18 mouse cellular contexts compared by ENCODE assay signal in genomic region chr1:155351527-155351926, GRCm38 (mm10).
A peak's percentile ranks its signal among the peaks of the same experiment; 100 is the strongest.
DNase-seq lines count a peak whose midpoint lies in the region; ATAC-seq and TF ChIP-seq lines count a peak whose summit lies in the region.
"Had no signal": no experiment of that assay in that cellular context is flagged by ENCODE, and none has a peak within 500 bp of the region (broad histone marks: within the 10 kb centered on the region; RNA-seq: fewer than 3 reads in every experiment).

No protein-coding gene starts in this region.

- WGBS in midbrain, embryonic 11.5 days, result 86% methylated on average over 4 of the region's 4 CpGs
- 87% methylated on average over 4 of the region's 4 CpGs for WGBS in midbrain, embryonic 13.5 days
- 7% methylated on average over 4 of the region's 4 CpGs for WGBS in liver, embryonic 13.5 days (ENCODE audit: insufficient replicate concordance)
- 69% methylated on average over 4 of the region's 4 CpGs for WGBS in olfactory bulb, adult 2 months

- H3K4me3 ChIP-seq in midbrain, embryonic 11.5 days (ENCODE audit: low read depth, low read length), result no peak overlapping the region
- H3K4me3 ChIP-seq in midbrain, embryonic 13.5 days (replicated peaks), result no peak overlapping the region
- H3K4me3 ChIP-seq in liver, embryonic 13.5 days (replicated peaks), result 0 out of 2 replicates have a peak overlapping the region, but pooled peaks have one; percentile 2
- H3K4me3 ChIP-seq in olfactory bulb, adult 2 months (ENCODE audit: insufficient read depth, low read depth, low read length), result no peak overlapping the region
- H3K4me3 ChIP-seq: embryonic facial prominence, embryonic 12.5 days; forebrain, embryonic 10.5 days; layer of hippocampus, adult 2 months; limb, embryonic 12.5 days; midbrain, embryonic 10.5 days; neural tube, embryonic 15.5 days had no signal

- no peak for TF ChIP-seq POLR2A in olfactory bulb, adult 2 months (IDR thresholded peaks at IDR 0.05; ENCODE audit: insufficient read depth, low read depth, low read length)

- TF ChIP-seq CTCF in olfactory bulb, adult 2 months (IDR thresholded peaks at IDR 0.05; ENCODE audit: insufficient read depth, low read depth, low read length), result no peak

- no peak overlapping the region for H3K4me2 ChIP-seq in midbrain, embryonic 11.5 days
- no peak overlapping the region for H3K4me2 ChIP-seq in midbrain, embryonic 13.5 days (replicated peaks)
- H3K4me2 ChIP-seq in liver, embryonic 13.5 days, result peak overlapping the region; percentile 47
- H3K4me2 ChIP-seq: embryonic facial prominence, embryonic 12.5 days; limb, embryonic 12.5 days; neural tube, embryonic 15.5 days had no signal

- no peak for ATAC-seq in midbrain, embryonic 11.5 days (ENCODE audit: low FRiP score)
- ATAC-seq in midbrain, embryonic 13.5 days, result no peak
- ATAC-seq in liver, embryonic 13.5 days (ENCODE audit: low read depth), result peak; percentile 99
- ATAC-seq: inflammation-experienced regulatory T-cells, adult 6 months had no signal

- no peaks in the 10 kb centered on the region for H3K36me3 ChIP-seq in midbrain, embryonic 11.5 days (ENCODE audit: control insufficient read depth, insufficient read depth, low read length)
- H3K36me3 ChIP-seq in midbrain, embryonic 13.5 days, result no peaks in the 10 kb centered on the region
- no peaks in the 10 kb centered on the region for H3K36me3 ChIP-seq in liver, embryonic 13.5 days
- H3K36me3 ChIP-seq: embryonic facial prominence, embryonic 12.5 days; forebrain, embryonic 10.5 days; limb, embryonic 12.5 days; midbrain, embryonic 10.5 days; neural tube, embryonic 15.5 days had no signal

- H3K9me3 ChIP-seq in midbrain, embryonic 11.5 days (ENCODE audit: control insufficient read depth, low read length), result no peaks in the 10 kb centered on the region
- H3K9me3 ChIP-seq in midbrain, embryonic 13.5 days, result no peaks in the 10 kb centered on the region
- H3K9me3 ChIP-seq in liver, embryonic 13.5 days (replicated peaks), result no peaks in the 10 kb centered on the region
- H3K9me3 ChIP-seq: embryonic facial prominence, embryonic 12.5 days; forebrain, embryonic 10.5 days; limb, embryonic 12.5 days; midbrain, embryonic 10.5 days; neural tube, embryonic 15.5 days had no signal

- no peaks in the 10 kb centered on the region for H3K4me1 ChIP-seq in midbrain, embryonic 11.5 days (ENCODE audit: control insufficient read depth, insufficient read depth, low read length)
- H3K4me1 ChIP-seq in midbrain, embryonic 13.5 days (replicated peaks), result 0 out of 2 replicates have a peak, but pooled peaks cover 4% of the 10 kb centered on the region
- H3K4me1 ChIP-seq in liver, embryonic 13.5 days (replicated peaks), result peaks cover 73% of the 10 kb centered on the region
- peaks cover 9% of the 10 kb centered on the region for H3K4me1 ChIP-seq in olfactory bulb, adult 2 months (ENCODE audit: control insufficient read depth, insufficient read depth, low read length)
- H3K4me1 ChIP-seq: embryonic facial prominence, embryonic 12.5 days; midbrain, embryonic 10.5 days; neural tube, embryonic 15.5 days had no signal

- H3K9ac ChIP-seq in midbrain, embryonic 11.5 days (ENCODE audit: low read length), result no peak overlapping the region
- no peak overlapping the region for H3K9ac ChIP-seq in midbrain, embryonic 13.5 days (replicated peaks)
- H3K9ac ChIP-seq in liver, embryonic 13.5 days, result 0 out of 2 replicates have a peak overlapping the region, but pooled peaks have one; percentile 5
- H3K9ac ChIP-seq: embryonic facial prominence, embryonic 12.5 days; limb, embryonic 12.5 days; neural tube, embryonic 15.5 days had no signal

- no peak overlapping the region for H3K27ac ChIP-seq in midbrain, embryonic 11.5 days (ENCODE audit: low read depth, low read length)
- no peak overlapping the region for H3K27ac ChIP-seq in midbrain, embryonic 13.5 days
- peak overlapping the region; percentile 86 for H3K27ac ChIP-seq in liver, embryonic 13.5 days
- H3K27ac ChIP-seq in olfactory bulb, adult 2 months (ENCODE audit: insufficient read depth, low read depth, low read length), result peak overlapping the region; percentile 16; the same call in 1 of the 2 replicates
- H3K27ac ChIP-seq: embryonic facial prominence, embryonic 12.5 days; forebrain, embryonic 10.5 days; layer of hippocampus, adult 2 months; limb, embryonic 12.5 days; midbrain, embryonic 10.5 days; neural tube, embryonic 15.5 days had no signal

- H3K27me3 ChIP-seq in midbrain, embryonic 11.5 days (ENCODE audit: control insufficient read depth, insufficient read depth, low read length), result no peaks in the 10 kb centered on the region
- no peaks in the 10 kb centered on the region for H3K27me3 ChIP-seq in midbrain, embryonic 13.5 days
- no peaks in the 10 kb centered on the region for H3K27me3 ChIP-seq in liver, embryonic 13.5 days
- H3K27me3 ChIP-seq: embryonic facial prominence, embryonic 12.5 days; limb, embryonic 12.5 days; neural tube, embryonic 15.5 days had no signal

- DNase-seq in midbrain, embryonic 11.5 days (ENCODE audit: low spot score, missing footprints), result peak; percentile 76
- peak; percentile 82 for DNase-seq in c-Kit-positive CD71-positive TER-119-negative erythroid progenitor cells, embryonic 14.5 days (ENCODE audit: low read depth)
- peak; percentile 88 for DNase-seq in liver, embryonic 13.5 days
- no peak for DNase-seq in testis, postnatal 14 days (ENCODE audit: low spot score)
- no peak for DNase-seq in embryo, embryonic 9.5 days (ENCODE audit: extremely low spot score)
- no peak for DNase-seq in layer of hippocampus, adult 9-10 months (ENCODE audit: low spot score)
- DNase-seq: adrenal gland, postnatal 10 days; cerebellum, postnatal 25 days; heart, postnatal 4 days had no signal

Comparison
In these comparisons a context has a peak if more than half of its experiments do, and no peak if none do; other contexts are left out.
1. DNase-seq: peak in midbrain, embryonic 11.5 days (single experiment), c-Kit-positive CD71-positive TER-119-negative erythroid progenitor cells, embryonic 14.5 days (single experiment) and liver, embryonic 13.5 days (single experiment); none in testis, postnatal 14 days (single experiment), embryo, embryonic 9.5 days (single experiment) and layer of hippocampus, adult 9-10 months (single experiment).
2. H3K27ac ChIP-seq: peak in liver, embryonic 13.5 days (single experiment) and olfactory bulb, adult 2 months (single experiment); none in midbrain, embryonic 11.5 days (single experiment) and midbrain, embryonic 13.5 days (single experiment).